Mouse (Mus musculus) midbrain, embryonic 12.5 days (tissue): ENCODE results near the gene Olfr1302. TPM values are rescaled to one million over a fixed set of nuclear protein-coding genes. Genes with fewer than 3 reads are reported as not detected.

Source experiments
- ATAC-seq: fragments of 200-750 bp; cut with Nextera tagmentation; 2 replicates; pipeline ENCODE4 v1.8.0; 2017; ENCODE audit warnings: low read depth, moderate TSS enrichment, moderate library complexity; ENCODE audit not compliant: low FRiP score
- H3K27ac ChIP-seq: fragments of 300-500 bp; sonication (generic); replicated peaks from 2 replicates; pipeline ENCODE4 v1.5.1; 2016; ENCODE audit warnings: mild to moderate bottlenecking
- H3K27me3 ChIP-seq: fragments of 300-500 bp; sonication (generic); 2 replicates; pipeline ENCODE4 v1.6.1; 2016; ENCODE audit warnings: mild to moderate bottlenecking
- H3K36me3 ChIP-seq: fragments of 300-500 bp; sonication (generic); 2 replicates; pipeline ENCODE4 v1.6.1; 2016
- H3K4me1 ChIP-seq: fragments of 300-500 bp; sonication (generic); 2 replicates; pipeline ENCODE4 v1.6.1; 2016
- H3K4me2 ChIP-seq: fragments of 300-500 bp; sonication (generic); replicated peaks from 2 replicates; pipeline ENCODE4 v1.6.1; 2016; ENCODE audit warnings: mild to moderate bottlenecking, moderate library complexity
- H3K4me3 ChIP-seq: fragments of 300-500 bp; sonication (generic); 2 replicates; pipeline ENCODE4 v1.5.1; 2016; ENCODE audit warnings: mild to moderate bottlenecking
- H3K9ac ChIP-seq: fragments of 300-500 bp; sonication (generic); replicated peaks from 2 replicates; pipeline ENCODE4 v1.6.1; 2016; ENCODE audit warnings: mild to moderate bottlenecking, moderate library complexity
- H3K9me3 ChIP-seq: fragments of 300-500 bp; sonication (generic); 2 replicates; pipeline ENCODE4 v1.6.1; 2016; ENCODE audit warnings: mild to moderate bottlenecking
- WGBS: fragments of 180-500 bp; shearing (Covaris S2); methylation state at CpG from one replicate; pipeline ENCODE4 v1.1.7; 2016; 5-methylcytosine and 5-hydroxymethylcytosine counted together
- polyA plus RNA-seq: library from polyadenylated mRNA; unstranded; fragments of >200 nt; fragmentation: Nextera tagmentation; extraction: Ambion mirVana; gene quantifications from 2 replicates; pipeline ENCODE4 v1.2.1, GENCODE M21; 2016

Olfr1302 gene
- polyA plus RNA-seq = not detected in 2 replicates

DNA sequence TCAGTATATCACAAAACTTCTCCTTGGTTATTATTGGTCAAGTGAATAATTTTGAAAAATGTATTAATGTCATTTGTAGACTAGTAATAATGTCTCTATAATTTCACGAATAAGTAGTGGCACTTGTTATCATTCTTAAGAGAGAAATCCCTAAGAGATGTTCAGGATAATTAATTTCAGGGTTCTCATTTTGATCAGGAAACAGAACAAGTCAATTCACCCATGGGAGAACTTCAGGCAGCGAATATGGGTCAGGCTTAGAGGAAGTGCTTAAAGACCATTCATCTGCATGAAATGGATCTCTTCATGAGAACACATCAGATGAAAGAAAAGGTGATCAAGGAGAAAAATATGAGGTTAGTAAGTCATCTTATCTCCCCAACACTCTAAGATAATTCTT lies at the start of gene Olfr1302:
Gene Olfr1302 (plus strand): TSS at position 301 of the 400 bp plus-strand sequence.
- Histone ChIP-seq H3K4me2 (no peak within 1 kb of the TSS), H3K27me3 (no peaks in the 10 kb centered on the region), H3K9ac (no peak within 1 kb of the TSS), H3K27ac (no peak within 1 kb of the TSS), H3K9me3 (no peaks in the 10 kb centered on the region), H3K4me1 (no peaks in the 10 kb centered on the region), H3K4me3 (no peak within 1 kb of the TSS), H3K36me3 (no peaks in the 10 kb centered on the region)
- ATAC-seq = no peak
- 80% methylated on average over 2 of the region's 2 CpGs for WGBS

GRCm38 (mm10) chr2:111750706-111751105 lies 26.5 kb upstream of the Olfr1302 start, which contains the start of gene Olfr1301:
Gene Olfr1301 (plus strand): TSS chr2:111751006.
- H3K27me3 ChIP-seq = no peaks in the 10 kb centered on the region
- H3K27ac ChIP-seq = no peak within 1 kb of the TSS
- H3K36me3 ChIP-seq = no peaks in the 10 kb centered on the region
- H3K4me1 ChIP-seq = no peaks in the 10 kb centered on the region
- H3K4me3 ChIP-seq = no peak within 1 kb of the TSS
- WGBS = 83% methylated on average over 3 of the region's 3 CpGs
- H3K9me3 ChIP-seq = no peaks in the 10 kb centered on the region
- no peak for ATAC-seq
- no peak within 1 kb of the TSS for H3K4me2 ChIP-seq
- H3K9ac ChIP-seq = no peak within 1 kb of the TSS

DNA sequence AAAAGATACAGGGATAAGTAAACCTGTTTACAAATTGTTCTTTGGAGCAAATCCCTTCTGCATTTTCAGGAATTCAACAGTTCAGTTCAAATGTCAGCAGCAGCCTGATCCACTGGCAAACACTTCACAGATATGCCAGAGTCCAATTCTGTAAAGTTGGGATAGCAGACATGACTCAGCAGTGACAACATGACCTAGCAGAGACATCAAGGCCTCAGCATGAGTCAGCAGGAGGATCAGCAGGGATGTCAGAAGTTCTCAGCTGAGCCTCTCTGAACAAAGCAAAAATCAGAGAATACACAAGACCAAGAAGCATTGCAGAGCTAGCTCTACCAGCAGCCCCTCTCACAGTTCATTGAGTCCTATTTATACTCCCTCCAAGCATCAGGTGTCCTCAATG lies 35.7 kb downstream of the Olfr1302 start:
- no peak overlapping the region for H3K27ac ChIP-seq

GRCm38 (mm10) chr2:111820240-111820639 lies 43.0 kb downstream of the Olfr1302 start, which contains the start of gene Olfr1303:
Gene Olfr1303 (minus strand): TSS chr2:111820340.
- Histone ChIP-seq H3K4me1 (no peaks in the 10 kb centered on the region), H3K36me3 (no peaks in the 10 kb centered on the region), H3K4me2 (no peak within 1 kb of the TSS), H3K4me3 (no peak within 1 kb of the TSS), H3K9ac (no peak within 1 kb of the TSS), H3K9me3 (no peaks in the 10 kb centered on the region), H3K27ac (no peak within 1 kb of the TSS), H3K27me3 (no peaks in the 10 kb centered on the region)
- WGBS = 80% methylated on average over 2 of the region's 2 CpGs
- no peak for ATAC-seq

More for the DNA sequence above, 35.7 kb downstream of the Olfr1302 start:
- ATAC-seq = no peak
- Histone ChIP-seq H3K36me3 (no peaks in the 10 kb centered on the region), H3K4me2 (no peak overlapping the region), H3K4me1 (no peaks in the 10 kb centered on the region), H3K4me3 (no peak overlapping the region), H3K9me3 (no peaks in the 10 kb centered on the region), H3K27me3 (no peaks in the 10 kb centered on the region), H3K9ac (no peak overlapping the region)

Other genes starting within 250 kb of the Olfr1302 start
- gene Olfr1294, start 237.1 kb upstream of the Olfr1302 start, polyA plus RNA-seq = not detected in 2 replicates
- gene Olfr1295, start 207.7 kb upstream of the Olfr1302 start, polyA plus RNA-seq = not detected in 2 replicates
- gene Olfr1297, start 150.9 kb upstream of the Olfr1302 start, polyA plus RNA-seq = not detected in 2 replicates
- gene Olfr1298, start 128.2 kb upstream of the Olfr1302 start, polyA plus RNA-seq = not detected in 2 replicates
- gene Olfr1299, start 116.0 kb upstream of the Olfr1302 start, polyA plus RNA-seq = not detected in 2 replicates
- not detected in 2 replicates for gene Olfr1301, start 26.4 kb upstream of the Olfr1302 start, polyA plus RNA-seq
- not detected in 2 replicates for gene Olfr1303, start 42.9 kb downstream of the Olfr1302 start, polyA plus RNA-seq
- not detected in 2 replicates for gene Olfr1305, start 99.7 kb downstream of the Olfr1302 start, polyA plus RNA-seq
- not detected in 2 replicates for gene Olfr1306, start 138.8 kb downstream of the Olfr1302 start, polyA plus RNA-seq
- gene Olfr1307, start 172.0 kb downstream of the Olfr1302 start, polyA plus RNA-seq = 0.01 TPM in 2 replicates
- not detected in 2 replicates for gene Olfr1308, start 187.5 kb downstream of the Olfr1302 start, polyA plus RNA-seq
- not detected in 2 replicates for gene Olfr1309, start 212.9 kb downstream of the Olfr1302 start, polyA plus RNA-seq
- not detected in 2 replicates for gene Olfr1310, start 235.3 kb downstream of the Olfr1302 start, polyA plus RNA-seq
- gene Olfr1311, start 247.0 kb downstream of the Olfr1302 start, polyA plus RNA-seq = not detected in 2 replicates